Mouse (Mus musculus): ENCODE data around the gene Kat5.

Kat5 gene

DNA sequence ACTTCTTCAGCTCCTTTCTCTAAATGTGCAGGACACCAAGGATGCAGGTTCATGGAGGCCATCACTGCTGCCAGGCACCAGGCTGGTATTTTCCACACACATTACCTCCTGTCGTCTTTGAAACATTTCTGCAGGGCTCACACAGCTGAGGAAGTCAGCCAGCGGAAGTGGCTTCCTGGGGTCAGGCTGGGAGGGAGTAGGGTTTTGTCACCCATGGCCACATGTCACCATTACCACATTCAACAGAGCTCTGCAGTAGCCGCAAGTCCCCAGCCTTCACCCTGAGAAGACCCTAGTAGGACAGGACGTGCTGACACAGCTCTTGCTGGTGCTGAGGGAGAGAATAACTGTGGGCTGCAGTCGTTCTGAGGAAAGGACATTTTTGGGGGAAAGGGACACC lies 38.2 kb downstream of the Kat5 start:
- DNase-seq (ENCODE audit: low spot score in 2 of 2): peak; percentile 42 to 72

GRCm38 (mm10) chr19:5570353-5571246 lies 39.4 kb downstream of the Kat5 start:
- DNase-seq (ENCODE audit: low spot score in 2 of 2): peak in 1 of 2 experiments; percentile 67

- DNase-seq (ENCODE audit: low spot score in 2 of 2): no peak
Observed at GRCm38 (mm10) chr19:5569521-5569920, 40.5 kb downstream of the Kat5 start.

DNA sequence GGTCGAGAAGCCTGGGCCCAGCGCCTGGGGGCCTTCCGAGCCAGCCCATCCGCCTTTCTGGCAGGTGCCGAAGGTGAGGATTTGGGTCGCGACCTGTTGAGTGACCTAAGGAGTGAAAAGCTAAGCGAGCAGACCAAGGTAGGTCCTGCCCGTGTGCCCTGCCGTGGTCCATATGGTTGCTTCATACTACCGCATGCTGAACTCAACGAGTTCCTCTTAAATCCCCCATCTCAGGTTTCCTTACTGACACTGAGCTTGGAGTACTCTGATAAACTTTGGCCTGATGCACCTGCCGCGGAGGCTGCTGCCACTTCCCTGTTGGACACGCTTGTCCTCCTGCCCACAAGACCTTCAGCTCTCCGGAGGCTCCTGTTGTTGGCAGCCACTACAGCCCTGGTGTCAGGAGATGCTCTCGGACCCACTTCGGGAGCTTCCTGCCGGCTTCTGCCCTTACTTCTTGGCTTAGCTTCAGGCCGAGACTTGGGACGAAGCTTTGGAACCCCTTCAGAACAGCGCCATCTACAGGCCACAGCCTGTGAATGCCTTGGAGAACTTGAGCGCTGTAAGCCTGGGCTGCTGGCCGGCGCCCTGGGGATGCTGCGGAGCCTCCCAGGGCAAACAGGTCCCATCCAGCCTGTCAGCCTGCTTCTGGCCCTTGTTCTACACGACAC lies 41.4 kb downstream of the Kat5 start:
- DNase-seq (ENCODE audit: low spot score in 2 of 2): peak; percentile 84 to 95

DNA sequence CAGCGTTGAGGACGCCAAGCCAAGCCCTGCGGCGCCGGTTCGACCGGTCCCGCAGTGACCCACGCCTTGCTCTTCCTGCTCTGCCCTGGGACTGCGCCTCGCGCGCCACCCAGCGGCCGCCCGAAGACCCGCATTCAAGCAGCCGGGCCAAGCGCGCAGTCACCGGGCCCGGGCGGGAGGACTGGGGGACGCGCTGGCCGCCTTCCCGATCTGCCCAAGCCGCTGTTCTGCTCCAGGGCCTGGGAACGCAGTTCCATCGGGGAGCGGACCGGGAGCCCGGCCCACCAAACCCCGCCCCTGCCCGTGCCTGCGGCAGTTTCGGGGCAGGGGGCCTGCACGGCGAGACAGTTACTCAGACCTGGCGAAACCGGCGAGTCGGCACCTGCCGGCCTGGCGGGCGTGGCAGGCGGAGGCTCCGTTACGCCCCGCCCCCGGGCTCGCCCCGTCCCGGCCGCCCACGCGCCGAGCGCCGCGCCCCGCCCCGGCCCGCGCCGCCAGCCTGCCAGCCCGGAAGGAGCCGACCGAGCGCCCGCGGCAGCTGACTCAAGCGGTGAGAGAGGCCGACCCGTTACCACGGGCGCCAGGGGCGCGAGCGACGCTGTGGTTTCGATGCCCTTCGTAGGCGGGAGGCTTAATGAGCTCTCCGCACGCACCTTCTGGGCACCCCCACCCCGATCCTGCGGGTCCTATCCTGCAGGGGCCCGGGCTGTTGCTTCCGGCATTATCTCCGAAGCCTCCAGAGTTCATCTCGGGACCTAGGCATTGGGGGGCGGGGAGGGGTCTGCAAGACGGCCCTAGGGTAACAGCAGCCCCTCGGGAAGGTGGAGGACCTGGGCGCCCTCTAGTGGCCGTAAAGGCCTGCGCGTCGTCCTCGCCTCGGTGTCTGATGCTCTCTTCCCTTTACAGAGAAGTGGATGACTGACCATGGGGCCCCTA lies 42.2 kb downstream of the Kat5 start, which contains the start of gene Ap5b1:
Ap5b1 (plus strand) TSS at position 492 of the 936 bp plus-strand sequence.
- DNase-seq (ENCODE audit: low spot score in 2 of 2): peak; percentile 88 to 97

DNA sequence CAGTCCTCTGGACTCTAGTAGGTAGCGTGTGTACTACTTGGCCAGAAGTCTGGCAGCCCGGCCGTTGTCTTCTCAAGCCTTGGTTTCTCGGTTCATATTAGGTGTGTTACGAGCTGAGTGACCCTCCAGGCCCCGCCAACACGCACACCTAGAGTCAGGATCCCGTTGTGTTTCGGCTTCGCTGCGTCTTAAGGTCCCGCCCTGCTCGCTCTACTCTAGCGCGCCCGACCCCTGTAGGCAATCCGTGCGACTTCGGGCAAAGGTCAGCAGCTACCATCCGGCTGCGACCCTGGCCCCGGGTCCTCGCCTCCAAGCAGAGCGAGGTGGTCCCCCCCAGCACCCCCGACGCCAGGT lies 42.9 kb downstream of the Kat5 start:
- no peak for DNase-seq (ENCODE audit: low spot score in 2 of 2)

GRCm38 (mm10) chr19:5566316-5566715 lies 43.7 kb downstream of the Kat5 start:
- no peak for DNase-seq (ENCODE audit: low spot score in 2 of 2)

- DNase-seq (ENCODE audit: low spot score in 2 of 2): no peak
Observed at GRCm38 (mm10) chr19:5562776-5563175, 47.3 kb downstream of the Kat5 start.

- no peak for DNase-seq (ENCODE audit: low spot score in 2 of 2)
Observed at GRCm38 (mm10) chr19:5561886-5562285, 48.2 kb downstream of the Kat5 start.

- no peak for DNase-seq (ENCODE audit: low spot score in 2 of 2)
Observed at GRCm38 (mm10) chr19:5561252-5561790, 48.7 kb downstream of the Kat5 start.

GRCm38 (mm10) chr19:5560457-5561041 lies 49.5 kb downstream of the Kat5 start, which contains the start of gene Ovol1:
TSS of gene Ovol1 (minus strand) at chr19:5560646.
- no peak for DNase-seq (ENCODE audit: low spot score in 2 of 2)

GRCm38 (mm10) chr19:5559631-5560456 lies 50.2 kb downstream of the Kat5 start:
- no peak for DNase-seq (ENCODE audit: low spot score in 2 of 2)

DNA sequence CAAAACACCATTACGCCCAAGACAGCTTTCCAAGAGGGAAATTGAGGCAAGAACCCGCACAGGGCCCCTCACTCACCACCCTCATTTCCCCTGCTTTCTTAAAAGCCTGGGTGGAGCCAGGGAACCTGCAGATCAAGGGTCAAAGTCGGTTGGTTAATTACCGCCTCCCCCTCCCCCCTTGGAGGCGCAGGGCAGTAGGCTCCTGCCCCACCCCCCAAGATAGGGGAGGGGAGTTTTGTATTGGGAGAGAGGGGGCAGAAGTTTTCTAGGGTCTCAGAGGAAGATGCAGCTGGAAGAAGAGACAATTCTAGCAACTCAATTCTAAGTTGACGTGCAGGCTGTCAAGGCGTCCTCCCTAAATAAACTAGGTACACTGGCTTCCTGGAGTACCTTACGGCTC lies 50.8 kb downstream of the Kat5 start:
- no peak for DNase-seq (ENCODE audit: low spot score in 2 of 2)

GRCm38 (mm10) chr19:5558770-5559169 lies 51.3 kb downstream of the Kat5 start:
- no peak for DNase-seq (ENCODE audit: low spot score in 2 of 2)

DNA sequence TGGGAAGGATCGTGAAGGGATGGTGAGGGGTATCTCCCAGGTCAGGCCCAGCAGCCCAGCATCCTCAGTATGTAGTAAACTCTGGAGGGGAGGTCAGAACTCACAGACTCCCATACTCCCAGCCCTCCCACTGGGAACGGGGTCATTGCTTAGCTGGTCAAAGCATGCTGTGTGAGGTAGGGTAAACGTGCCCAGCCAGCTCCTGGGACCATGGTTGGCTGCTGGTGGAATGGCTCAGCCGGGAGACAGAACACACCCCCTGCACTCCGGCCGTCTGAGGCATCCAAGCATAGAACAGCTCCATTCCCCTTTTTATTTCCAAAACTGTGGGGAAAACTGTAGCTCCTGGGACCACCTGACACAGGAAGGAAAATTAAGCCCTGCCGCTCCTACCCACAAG lies 51.9 kb downstream of the Kat5 start:
- DNase-seq (ENCODE audit: low spot score in 2 of 2): no peak

DNA sequence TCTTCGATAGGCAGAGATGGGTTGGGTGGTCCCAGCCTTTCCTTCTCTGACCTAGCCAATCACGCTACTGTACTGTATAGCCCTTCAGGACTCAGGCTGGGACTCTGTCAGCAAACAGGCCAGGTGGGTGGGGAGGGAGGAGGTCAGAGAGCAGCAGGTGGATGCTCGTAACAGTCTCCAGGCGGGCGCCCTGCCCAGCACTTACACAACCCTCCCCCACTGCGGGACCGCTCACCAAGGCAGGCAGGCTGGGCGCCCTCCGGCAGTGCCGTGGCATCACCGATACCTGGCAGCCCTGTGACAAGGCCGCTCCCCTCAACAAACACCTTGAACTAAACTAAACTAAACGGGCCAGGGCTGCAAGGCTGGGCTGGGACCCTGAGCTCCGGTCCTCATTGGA lies 55.8 kb downstream of the Kat5 start:
- no peak for DNase-seq (ENCODE audit: low spot score in 2 of 2)

- DNase-seq (ENCODE audit: low spot score in 2 of 2): no peak
Observed at GRCm38 (mm10) chr19:5553802-5554201, 56.2 kb downstream of the Kat5 start.

Data from spleen, postnatal 4 days (tissue).